Mouse (Mus musculus) T-cell, adult 2 months (primary cell): Measurements from ENCODE around the gene Gm6993.

Experiments
- DNase-seq: peaks from one replicate; pipeline ENCODE4 v3.0.0; 2022; ENCODE audit warnings: low spot score

The Gm6993 gene

DNA sequence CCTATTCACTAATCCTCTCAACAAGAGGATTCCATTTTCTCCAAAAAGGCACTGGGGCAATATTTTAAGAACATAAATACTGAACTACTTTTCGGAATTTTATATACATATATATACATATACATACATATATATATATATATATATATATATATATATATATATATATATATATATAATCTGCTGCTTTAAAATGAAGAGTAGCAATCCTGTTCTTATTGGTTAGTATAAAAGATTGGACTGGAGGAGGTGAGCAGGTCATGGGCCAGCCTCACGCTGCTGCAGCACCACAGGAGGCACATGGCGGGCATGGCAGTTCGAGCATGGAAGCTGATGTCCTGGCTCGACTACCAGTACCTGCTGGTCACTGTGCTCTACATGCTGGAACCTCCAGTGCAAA, at the start of gene Gm6993:
Gene Gm6993 (plus strand): TSS at position 301 of the 400 bp plus-strand sequence.
- DNase-seq: no peak

DNA sequence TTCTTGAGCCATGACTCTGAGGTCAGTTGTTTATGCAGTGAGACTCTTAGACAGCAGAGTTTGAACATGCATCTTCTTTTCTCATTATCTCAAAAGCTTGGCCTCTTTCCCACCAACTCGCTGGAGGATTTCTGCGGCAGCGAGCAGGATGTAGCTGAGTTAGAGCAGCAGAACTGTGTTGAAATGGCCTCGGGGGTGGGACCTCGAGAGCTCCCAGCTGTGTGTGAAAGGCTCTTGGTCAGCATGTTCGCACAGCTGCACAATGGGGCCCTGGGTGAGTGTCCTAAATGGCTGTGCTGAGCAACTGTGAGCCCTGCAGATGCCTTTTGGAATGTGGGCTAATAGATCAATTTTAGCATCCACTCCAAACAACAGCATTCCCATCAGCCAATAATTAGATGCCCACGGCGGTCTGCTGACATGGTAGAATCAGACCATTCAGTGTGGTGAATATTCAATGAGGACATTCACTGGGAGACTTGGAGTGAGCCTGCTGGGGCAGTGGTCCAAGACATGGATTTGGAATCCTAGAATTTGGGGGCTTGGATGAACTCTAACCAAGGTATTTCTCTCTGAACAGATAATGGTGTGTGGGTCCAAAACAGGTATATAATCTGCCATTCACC, 49.1 kb upstream of the Gm6993 start:
- DNase-seq: no peak

- no peak for DNase-seq
These were observed 38.1 kb upstream of the Gm6993 start for GRCm38 (mm10) chr12:31202509-31202908.

GRCm38 (mm10) chr12:31203746-31204455, 36.7 kb upstream of the Gm6993 start:
- DNase-seq: no peak

DNA sequence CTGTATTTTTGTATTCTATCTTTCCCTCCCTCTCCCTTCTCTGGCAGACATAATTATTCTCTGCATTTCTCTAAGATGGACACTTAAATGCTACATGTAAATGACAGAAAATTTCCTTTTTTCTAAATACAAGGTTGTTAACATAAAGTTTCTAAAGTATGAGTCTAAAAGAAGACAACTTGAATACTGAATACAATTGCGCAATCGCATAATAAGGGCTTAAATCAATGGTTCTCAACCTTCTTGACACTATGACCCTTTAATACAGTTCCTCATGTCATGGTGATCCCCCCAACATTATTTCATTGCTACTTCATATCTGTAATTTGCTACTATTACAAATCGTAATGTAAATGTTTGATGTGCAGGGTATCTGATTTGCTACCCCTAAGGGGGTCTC, 35.7 kb upstream of the Gm6993 start:
- no peak for DNase-seq

GRCm38 (mm10) chr12:31205983-31206633, 34.5 kb upstream of the Gm6993 start:
- DNase-seq: no peak

DNA sequence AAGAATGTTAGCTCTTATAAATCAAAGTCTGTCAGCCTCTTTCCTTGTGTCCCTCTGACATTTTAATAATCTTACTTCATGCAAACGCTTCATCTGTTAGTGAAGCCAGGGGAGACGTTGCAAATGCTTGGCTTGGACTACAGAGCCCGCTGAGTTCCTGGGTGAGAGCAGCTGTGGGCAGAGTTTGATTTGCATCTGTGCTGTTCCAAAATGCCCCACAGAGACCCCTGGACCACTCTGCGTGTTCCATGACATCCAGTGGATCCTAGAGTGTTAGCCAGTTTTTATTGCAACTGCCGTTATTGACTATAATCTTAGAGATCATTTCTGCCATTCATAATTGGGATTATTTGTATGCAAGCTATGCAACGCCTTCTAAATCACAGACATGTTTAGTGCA, 31.8 kb upstream of the Gm6993 start:
- no peak for DNase-seq

GRCm38 (mm10) chr12:31209377-31209805, 31.2 kb upstream of the Gm6993 start:
- no peak for DNase-seq

DNA sequence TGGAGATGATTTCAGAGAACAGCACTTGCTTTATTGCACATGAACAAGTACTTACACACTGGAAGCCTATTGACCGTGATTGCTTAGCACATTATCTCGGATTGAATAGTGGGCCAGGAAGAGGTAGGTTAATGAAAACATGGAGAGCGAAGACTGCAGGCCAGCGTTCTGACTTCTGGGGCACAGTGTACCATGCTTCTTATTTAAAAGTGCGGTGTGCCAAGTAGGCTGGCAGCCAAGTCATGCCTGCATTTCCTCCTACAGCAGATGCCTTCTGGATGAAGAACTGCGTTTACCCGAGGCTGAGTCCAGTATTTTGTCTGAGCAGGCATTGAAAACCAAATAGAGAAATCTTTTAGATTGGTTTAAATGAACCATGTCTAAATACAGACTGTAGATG, 27.0 kb upstream of the Gm6993 start:
- no peak for DNase-seq

GRCm38 (mm10) chr12:31215003-31215402, 25.6 kb upstream of the Gm6993 start:
- no peak for DNase-seq

GRCm38 (mm10) chr12:31217232-31217631, 23.3 kb upstream of the Gm6993 start:
- no peak for DNase-seq

GRCm38 (mm10) chr12:31218774-31219173, 21.8 kb upstream of the Gm6993 start:
- DNase-seq: no peak

DNA sequence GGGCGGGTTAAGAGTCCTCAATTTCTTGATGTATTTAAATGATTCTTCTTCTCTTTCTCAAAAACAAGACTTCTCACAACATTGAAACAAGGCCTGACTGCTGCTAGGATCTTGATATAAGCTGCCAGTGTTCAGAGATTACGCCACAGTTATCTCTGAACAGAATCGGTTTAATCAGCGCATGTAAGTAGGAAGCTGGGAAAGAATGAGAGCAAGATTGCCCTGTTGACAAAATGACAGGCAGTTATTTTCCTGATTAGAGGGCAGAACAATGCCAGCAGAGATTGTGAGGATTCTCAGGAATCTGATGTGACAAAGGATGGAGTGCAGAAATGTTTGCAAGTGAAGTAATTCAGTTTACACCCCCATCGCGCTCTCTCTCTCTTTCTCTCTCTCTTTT, 19.0 kb upstream of the Gm6993 start:
- DNase-seq: no peak

GRCm38 (mm10) chr12:31222282-31222681, 18.3 kb upstream of the Gm6993 start:
- no peak for DNase-seq

DNA sequence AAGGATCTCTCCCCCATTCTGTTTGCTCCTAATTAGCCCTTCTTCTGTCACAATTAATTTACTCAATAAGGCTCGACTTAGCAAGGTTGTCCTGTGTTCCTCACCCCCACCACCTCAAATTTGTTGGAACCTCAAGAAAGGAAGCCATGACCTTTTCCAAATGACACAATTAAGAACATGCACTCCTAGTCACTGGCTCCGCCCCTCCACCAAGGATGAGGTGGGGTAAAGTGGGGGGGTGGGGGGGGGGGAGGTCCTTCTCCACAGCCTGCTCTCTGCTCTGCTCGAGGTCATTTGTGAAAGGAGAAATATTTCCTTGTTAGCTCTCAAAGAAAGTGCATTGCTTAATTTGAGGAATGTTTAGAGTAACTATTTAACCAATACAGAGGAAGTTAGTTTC, 17.8 kb upstream of the Gm6993 start:
- DNase-seq: no peak

GRCm38 (mm10) chr12:31225451-31225850, 15.1 kb upstream of the Gm6993 start:
- DNase-seq: no peak

- no peak for DNase-seq
These were observed 13.4 kb upstream of the Gm6993 start for GRCm38 (mm10) chr12:31227167-31227566.

DNA sequence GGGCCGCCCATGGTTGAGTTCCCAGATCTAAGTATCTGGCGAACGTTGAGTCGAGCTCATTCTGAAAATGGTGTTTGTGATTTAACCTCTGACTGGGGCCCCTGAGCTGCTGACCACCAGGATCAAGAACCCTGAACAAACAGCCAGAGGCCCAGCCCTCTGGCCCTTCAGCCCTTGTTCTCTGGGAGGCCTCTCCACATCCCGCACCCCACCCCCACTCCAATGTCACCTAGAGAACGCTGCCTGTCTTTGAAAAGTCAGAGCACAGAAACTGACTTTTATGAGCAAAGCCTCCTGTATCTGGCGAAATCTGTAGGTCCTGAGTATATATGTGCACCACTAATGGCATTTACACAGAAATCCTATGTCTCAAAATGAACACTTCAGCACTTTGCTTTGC, 11.7 kb upstream of the Gm6993 start:
- no peak for DNase-seq

DNA sequence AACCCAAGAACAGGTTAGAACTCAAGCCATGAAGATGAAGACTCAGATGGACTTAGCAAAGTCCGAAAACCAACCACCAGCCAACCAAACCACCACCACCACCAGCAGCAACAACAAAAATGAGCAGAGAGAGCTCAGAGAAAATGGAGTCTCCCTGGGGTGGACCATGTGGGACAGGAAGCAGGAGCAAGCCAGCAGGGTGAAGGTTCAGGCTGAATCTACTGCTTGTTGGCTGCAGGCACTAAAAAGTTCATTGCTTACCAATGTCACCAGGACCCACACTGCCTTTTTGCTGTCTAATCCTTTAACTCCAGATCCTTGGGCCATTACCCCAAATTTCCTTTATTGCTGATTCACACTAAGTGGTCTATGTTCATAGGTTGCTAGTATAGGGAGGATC, 7.9 kb upstream of the Gm6993 start:
- no peak for DNase-seq

GRCm38 (mm10) chr12:31235018-31235417, 5.6 kb upstream of the Gm6993 start:
- no peak for DNase-seq

- no peak for DNase-seq
These were observed 3.5 kb upstream of the Gm6993 start for GRCm38 (mm10) chr12:31236861-31237595.

GRCm38 (mm10) chr12:31239031-31239583, 1.5 kb upstream of the Gm6993 start:
- DNase-seq: no peak
